Mouse (Mus musculus) CH12.LX (cell line): ENCODE data around the gene Tm4sf19. TPM values are rescaled to one million over a fixed set of nuclear protein-coding genes. Genes with fewer than 3 reads are reported as not detected.

Source experiments
- DNase-seq: peaks from one replicate; pipeline ENCODE4 v3.0.0-alpha.2; 2013; ENCODE audit errors: extremely low read depth
- H3K27ac ChIP-seq: 2 replicates; pipeline ENCODE4 v1.5.1; 2012; ENCODE audit warnings: low read depth, mild to moderate bottlenecking, control low read depth, moderate library complexity; ENCODE audit not compliant: insufficient read depth
- H3K27me3 ChIP-seq: replicated peaks from 2 replicates; pipeline ENCODE3; 2012; ENCODE audit warnings: inconsistent platforms
- H3K36me3 ChIP-seq, 2 experiments: replicated peaks in 1 of 2; 2 replicates each; pipeline versions ENCODE3 to v1.6.1; 2012; ENCODE audit warnings: inconsistent platforms in 1 of 2, low read length in 1 of 2, mild to moderate bottlenecking in 1 of 2, mixed read lengths in 1 of 2, moderate library complexity in 1 of 2; ENCODE audit not compliant: control insufficient read depth in 1 of 2, insufficient read depth in 1 of 2
- H3K4me1 ChIP-seq, 2 experiments: 2 replicates each; pipeline ENCODE4 v1.6.1; 2012; ENCODE audit warnings: inconsistent platforms in 1 of 2, moderate library complexity in 1 of 2; ENCODE audit not compliant: insufficient read depth in 2 of 2, control insufficient read depth in 1 of 2
- H3K4me2 ChIP-seq: 2 replicates; pipeline ENCODE4 v1.6.1; 2012; ENCODE audit warnings: low read depth, mild to moderate bottlenecking, control low read depth; ENCODE audit not compliant: poor library complexity, insufficient read depth, severe bottlenecking
- H3K4me3 ChIP-seq, 3 experiments: fragments of 150-350 bp in 1 of 3; sonication (generic) in 1 of 3; replicated peaks in 1 of 3; 2 replicates each; pipeline versions ENCODE3 to v1.5.1; 2011 to 2012; ENCODE audit warnings: low read depth in 2 of 3, low read length in 2 of 3, mild to moderate bottlenecking in 2 of 3, moderate library complexity in 2 of 3, control low read depth in 1 of 3, improper control_type of control experiment in 1 of 3, inconsistent platforms in 1 of 3, mixed read lengths in 1 of 3; ENCODE audit not compliant: poor library complexity in 1 of 3
- H3K79me2 ChIP-seq: replicated peaks from 2 replicates; pipeline ENCODE4 v1.6.1; 2012; ENCODE audit warnings: mild to moderate bottlenecking, moderate library complexity; ENCODE audit not compliant: control insufficient read depth, poor library complexity, insufficient read depth, severe bottlenecking; ENCODE audit errors: extremely low read depth
- H3K9ac ChIP-seq: 2 replicates; pipeline ENCODE4 v1.6.1; 2012; ENCODE audit warnings: low read depth, mild to moderate bottlenecking, control low read depth, moderate library complexity; ENCODE audit not compliant: insufficient read depth
- H3K9me3 ChIP-seq: replicated peaks from 2 replicates; pipeline ENCODE3; 2012; ENCODE audit warnings: low read length, inconsistent platforms, mixed read lengths
- CHD1 ChIP-seq: IDR thresholded peaks from 2 replicates; pipeline ENCODE4 v1.6.1; 2012; ENCODE audit warnings: low read depth, low read length, improper control_type of control experiment, inconsistent platforms
- CTCF ChIP-seq, 2 experiments: IDR thresholded peaks in 1 of 2; conservative IDR thresholded peaks in 1 of 2; 2 replicates each; pipeline ENCODE4 v1.5.1; 2011 to 2012; ENCODE audit warnings: low read depth in 2 of 2, low read length in 2 of 2, improper control_type of control experiment in 1 of 2, inconsistent platforms in 1 of 2, mild to moderate bottlenecking in 1 of 2, moderate library complexity in 1 of 2
- ELF1 ChIP-seq: IDR thresholded peaks from 2 replicates; pipeline ENCODE4 v1.6.1; 2014; ENCODE audit warnings: low read depth, mild to moderate bottlenecking, inconsistent platforms, low read length, improper control_type of control experiment
- EP300 ChIP-seq: IDR thresholded peaks from 2 replicates; pipeline ENCODE4 v1.6.1; 2011; ENCODE audit warnings: low read length, improper control_type of control experiment
- HCFC1 ChIP-seq: IDR thresholded peaks from 2 replicates; pipeline ENCODE4 v1.6.1; 2012; ENCODE audit warnings: low read depth, mild to moderate bottlenecking, inconsistent platforms, low read length, improper control_type of control experiment
- IRF4 ChIP-seq: IDR thresholded peaks from 2 replicates; pipeline ENCODE4 v1.6.1; 2014; ENCODE audit warnings: low read depth, mild to moderate bottlenecking, inconsistent platforms, low read length, improper control_type of control experiment
- MAFK ChIP-seq: IDR thresholded peaks from 2 replicates; pipeline ENCODE4 v1.6.1; 2011; ENCODE audit warnings: low read length, improper control_type of control experiment; ENCODE audit not compliant: insufficient replicate concordance
- MAX ChIP-seq: IDR thresholded peaks from 2 replicates; pipeline ENCODE4 v1.6.1; 2011; ENCODE audit warnings: low read length, improper control_type of control experiment
- MEF2A ChIP-seq: IDR thresholded peaks from 2 replicates; pipeline ENCODE4 v1.6.1; 2014; ENCODE audit warnings: low read depth, mild to moderate bottlenecking, inconsistent platforms, low read length, improper control_type of control experiment, borderline replicate concordance
- MYC ChIP-seq: IDR thresholded peaks from 2 replicates; pipeline ENCODE4 v1.6.1; 2011; ENCODE audit warnings: low read depth, mild to moderate bottlenecking, improper control_type of control experiment, low read length
- NELFE ChIP-seq: IDR thresholded peaks from 2 replicates; pipeline ENCODE4 v1.6.1; 2011; ENCODE audit warnings: low read depth, low read length, improper control_type of control experiment
- PAX5 ChIP-seq: IDR thresholded peaks from 2 replicates; pipeline ENCODE4 v1.6.1; 2012; ENCODE audit warnings: low read length, inconsistent platforms, mixed read lengths
- POLR2A ChIP-seq: IDR thresholded peaks from 2 replicates; pipeline ENCODE4 v1.6.1; 2011; ENCODE audit warnings: low read depth, mild to moderate bottlenecking, improper control_type of control experiment, low read length
- POLR2AphosphoS2 ChIP-seq: IDR thresholded peaks from 2 replicates; pipeline ENCODE4 v1.6.1; 2011; ENCODE audit warnings: low read depth, low read length, improper control_type of control experiment
- SMC3 ChIP-seq: IDR thresholded peaks from 2 replicates; pipeline ENCODE4 v1.6.1; 2011; ENCODE audit warnings: low read depth, low read length, improper control_type of control experiment
- TCF12 ChIP-seq: IDR thresholded peaks from 2 replicates; pipeline ENCODE4 v1.6.1; 2014; ENCODE audit warnings: low read depth, mild to moderate bottlenecking, inconsistent platforms, low read length, improper control_type of control experiment
- UBTF ChIP-seq: IDR thresholded peaks from 2 replicates; pipeline ENCODE4 v1.6.1; 2012; ENCODE audit warnings: low read depth, mild to moderate bottlenecking, inconsistent platforms, low read length, improper control_type of control experiment, moderate library complexity
- ZC3H11A ChIP-seq: IDR thresholded peaks from 2 replicates; pipeline ENCODE4 v1.6.1; 2012; ENCODE audit warnings: low read depth, mild to moderate bottlenecking, inconsistent platforms, low read length, improper control_type of control experiment
- ZNF384 ChIP-seq: IDR thresholded peaks from 2 replicates; pipeline ENCODE4 v1.6.1; 2012; ENCODE audit warnings: low read depth, low read length, improper control_type of control experiment, inconsistent platforms
- dilution Hi-C: fragments of 300-500 bp; cut with MboI; formaldehyde crosslinking; loops from 2 replicates; pipeline ENCODE4 v1.14.3; 2020; ENCODE audit warnings: low sequenced_read_pairs; ENCODE audit not compliant: extremely low pct_unique_long_range_greater_than_20kb, extremely low pct_ligation_motif_present
- in situ Hi-C: fragments of 300-500 bp; cut with MboI; formaldehyde crosslinking; loops from 3 replicates; pipeline ENCODE4 v1.14.3; 2019; ENCODE audit warnings: low sequenced_read_pairs, low pct_ligation_motif_present, low pct_unique_long_range_greater_than_20kb, mixed read lengths
- polyA plus RNA-seq: library from polyadenylated mRNA; unstranded; fragments of >175 nt; gene quantifications from 2 replicates; pipeline ENCODE4 v1.2.1, GENCODE M21; 2012; ENCODE audit warnings: low read depth; ENCODE audit not compliant: insufficient read length
- total RNA-seq, 2 experiments: library from RNA; depleted of rRNA; stranded (reverse); fragments of 300-350 nt in 1 of 2; fragments of >200 nt in 1 of 2; gene quantifications; 2 replicates each; pipeline ENCODE4 v1.2.3; 2012 to 2014

Tm4sf19 gene
- total and polyA plus RNA-seq, 3 experiments, result 0.25 to 1.3 (median 0.78) TPM

- H3K36me3 ChIP-seq, result peaks cover 46 to 90% of the 10 kb centered on the region in 2 experiments
- no peak overlapping the region for H3K27ac ChIP-seq
- DNase-seq, result no peak
- H3K79me2 ChIP-seq, result no peaks in the 10 kb centered on the region
- in situ Hi-C loops, result no loop called here
- H3K27me3 ChIP-seq, result no peaks in the 10 kb centered on the region
- dilution Hi-C loops, result no loop called here
- no peaks in the 10 kb centered on the region for H3K9me3 ChIP-seq
- H3K4me2 ChIP-seq, result no peak overlapping the region
- H3K4me1 ChIP-seq, result no peaks in the 10 kb centered on the region
- no peak overlapping the region for H3K9ac ChIP-seq
- TF ChIP-seq NELFE (no peak), MAX (no peak), CHD1 (no peak), ZC3H11A (no peak), CTCF (conservative IDR thresholded peaks at IDR 0.05 in 1 of 2, IDR thresholded peaks at IDR 0.05 in 1 of 2; ENCODE audit: low read depth in 2 of 2, low read length in 2 of 2) (no peak)
- no peak overlapping the region for H3K4me3 ChIP-seq
Measured at GRCm38 (mm10) chr16:32386826-32387225, 13.5 kb upstream of the Tm4sf19 start.

GRCm38 (mm10) chr16:32389049-32389448 lies 11.3 kb upstream of the Tm4sf19 start:
- Histone ChIP-seq H3K36me3 (peaks cover 36 to 81% of the 10 kb centered on the region in 2 experiments), H3K27me3 (no peaks in the 10 kb centered on the region), H3K79me2 (no peaks in the 10 kb centered on the region), H3K9ac (no peak overlapping the region), H3K27ac (no peak overlapping the region), H3K4me2 (no peak overlapping the region), H3K4me3 (no peak overlapping the region), H3K4me1 (no peaks in the 10 kb centered on the region)
- in situ Hi-C loops, result no loop called here
- TF ChIP-seq TCF12 (no peak), EP300 (no peak), MEF2A (no peak), HCFC1 (no peak), UBTF (no peak), MAFK (no peak), SMC3 (no peak), MYC (no peak), CHD1 (no peak), NELFE (no peak), POLR2A (no peak), POLR2AphosphoS2 (no peak), ZNF384 (no peak), ELF1 (no peak), PAX5 (no peak), IRF4 (no peak)
- TF ChIP-seq, all 38 proteins: peak for 0
- no peaks in the 10 kb centered on the region for H3K9me3 ChIP-seq
- dilution Hi-C loops, result no loop called here
- no peak for DNase-seq
